23 mouse cellular contexts compared by ENCODE assay signal in the genomic region with DNA sequence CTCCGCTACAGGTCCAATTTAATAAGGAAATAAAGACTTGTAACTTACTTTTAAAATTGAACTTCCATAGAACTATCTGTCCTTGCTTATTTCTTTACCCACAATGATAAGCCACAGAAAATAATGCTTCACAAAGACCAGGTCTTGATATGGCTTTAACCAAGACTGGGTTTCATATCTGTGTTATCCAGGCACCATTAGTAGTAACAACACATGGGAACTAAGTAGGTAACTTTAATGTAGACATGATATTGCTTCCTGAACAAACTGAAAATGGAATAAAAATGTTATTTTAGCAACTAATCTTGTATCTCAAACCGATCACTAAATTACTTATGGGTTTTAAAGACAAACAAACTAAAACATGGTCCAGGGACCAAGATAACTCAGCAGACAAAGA.
"Had no signal": no experiment of that assay in that cellular context is flagged by ENCODE, and none has a peak within 500 bp of the region (broad histone marks: within the 10 kb centered on the region; RNA-seq: fewer than 3 reads in every experiment).

No protein-coding gene starts in this region.

- H3K27me3 ChIP-seq: heart, embryonic 13.5 days; heart, embryonic 15.5 days; hindbrain, embryonic 13.5 days; hindbrain, embryonic 15.5 days; kidney, embryonic 15.5 days; limb, embryonic 12.5 days had no signal

- ATAC-seq: hindbrain, postnatal 0 days; intestine, embryonic 16.5 days had no signal

- H3K27ac ChIP-seq: heart, adult 2 months; heart, embryonic 13.5 days; heart, embryonic 15.5 days; hindbrain, embryonic 13.5 days; hindbrain, embryonic 15.5 days; hindbrain, postnatal 0 days; kidney, embryonic 15.5 days; kidney, postnatal 0 days; left cerebral cortex, adult 2 months; limb, embryonic 10.5 days; limb, embryonic 12.5 days had no signal

- H3K4me3 ChIP-seq: heart, adult 2 months; heart, embryonic 13.5 days; heart, embryonic 15.5 days; hindbrain, embryonic 13.5 days; hindbrain, embryonic 15.5 days; kidney, embryonic 15.5 days; layer of hippocampus, adult 2 months; left cerebral cortex, adult 2 months; limb, embryonic 10.5 days; limb, embryonic 12.5 days had no signal

- H3K36me3 ChIP-seq: heart, embryonic 15.5 days; hindbrain, embryonic 13.5 days; hindbrain, embryonic 15.5 days; kidney, embryonic 15.5 days had no signal

- H3K9me3 ChIP-seq: heart, embryonic 13.5 days; heart, embryonic 15.5 days; hindbrain, embryonic 13.5 days; hindbrain, embryonic 15.5 days; kidney, embryonic 15.5 days; limb, embryonic 10.5 days; limb, embryonic 12.5 days had no signal

- DNase-seq: gastrocnemius, postnatal 14 days; gastrocnemius, postnatal 36 days; heart, adult 2 months; heart, postnatal 14 days; heart, postnatal 36 days; kidney, adult 11 months; kidney, adult 2 months; kidney, adult 9 months; kidney, postnatal 14 days; kidney, postnatal 36 days had no signal

- H3K4me1 ChIP-seq: hindbrain, embryonic 13.5 days; hindbrain, embryonic 15.5 days had no signal

- H3K4me2 ChIP-seq: heart, embryonic 11.5 days; heart, embryonic 13.5 days; heart, embryonic 15.5 days; hindbrain, embryonic 13.5 days; hindbrain, embryonic 15.5 days; kidney, embryonic 15.5 days; limb, embryonic 12.5 days had no signal

- H3K9ac ChIP-seq: heart, embryonic 13.5 days; heart, embryonic 15.5 days; hindbrain, embryonic 13.5 days; hindbrain, embryonic 15.5 days; kidney, embryonic 15.5 days; limb, embryonic 12.5 days had no signal
